Mouse (Mus musculus) Muller cell, postnatal 12 days (primary cell): ENCODE data around the gene Acadsb.
"Not testable (repeated sequence)": the region's sequence is repeated elsewhere in the genome, so short reads cannot be mapped to it uniquely, and the experiment has no call there.

Source experiments
- DNase-seq: peaks from one replicate; pipeline ENCODE4 v3.0.0-alpha.2; 2015; ENCODE audit errors: inconsistent ontology term

Gene Acadsb

DNA sequence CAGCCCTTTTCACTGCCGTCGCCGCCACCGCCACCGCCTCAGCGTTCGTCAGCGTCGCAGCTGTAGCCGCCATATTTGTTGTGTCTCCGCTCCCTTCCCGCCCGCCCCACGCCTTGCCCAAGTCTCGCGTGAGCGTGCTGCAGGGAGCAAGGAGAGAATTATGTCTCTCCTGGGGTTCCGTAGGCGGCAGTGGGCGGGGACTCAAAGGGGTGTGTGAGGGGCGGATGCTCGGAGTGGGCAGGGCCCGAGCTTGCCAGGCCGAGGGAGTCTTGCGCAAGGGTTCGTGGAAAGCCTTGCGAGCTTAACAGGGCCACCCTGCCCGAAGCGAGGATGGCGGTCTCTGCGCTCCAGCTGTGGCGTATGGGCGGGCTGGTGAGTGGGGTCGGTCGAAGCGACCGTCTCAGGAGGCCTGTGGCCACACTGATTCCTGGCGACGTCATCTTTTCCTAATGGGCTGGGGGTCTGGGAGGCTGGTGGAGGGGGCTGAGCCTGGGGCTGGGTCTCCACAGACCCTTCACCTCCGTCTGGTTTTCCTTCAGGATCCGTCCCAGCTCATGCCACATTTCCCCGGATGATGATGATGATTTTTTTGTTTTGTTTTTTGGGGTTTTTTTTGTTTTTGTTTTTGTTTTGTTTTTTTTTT, at the start of gene Acadsb, which contains the start of gene Ikzf5:
Gene Acadsb (plus strand): TSS at position 186 of the 643 bp plus-strand sequence.
Gene Ikzf5 (minus strand): TSS at position 106 of the 643 bp plus-strand sequence.
- DNase-seq = peak; percentile 99

DNA sequence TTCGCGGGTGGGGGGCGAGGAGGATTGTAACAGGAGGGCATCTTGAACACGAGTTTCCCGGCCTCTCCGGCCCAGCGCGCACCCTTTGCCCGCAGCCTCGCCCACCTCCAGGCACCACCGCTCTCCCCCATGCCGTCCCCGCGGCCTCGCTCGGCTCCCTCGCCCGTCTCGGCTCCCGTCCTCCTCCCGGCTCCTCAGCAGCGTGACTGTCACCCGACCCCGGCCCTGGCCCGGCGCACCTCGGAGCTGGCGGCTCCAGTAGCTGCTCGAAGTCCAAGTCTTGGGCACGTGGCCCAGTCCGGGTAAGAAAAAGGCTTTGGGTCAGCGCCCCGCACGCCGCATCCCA, 48.2 kb upstream of the Acadsb start:
- DNase-seq = no peak

DNA sequence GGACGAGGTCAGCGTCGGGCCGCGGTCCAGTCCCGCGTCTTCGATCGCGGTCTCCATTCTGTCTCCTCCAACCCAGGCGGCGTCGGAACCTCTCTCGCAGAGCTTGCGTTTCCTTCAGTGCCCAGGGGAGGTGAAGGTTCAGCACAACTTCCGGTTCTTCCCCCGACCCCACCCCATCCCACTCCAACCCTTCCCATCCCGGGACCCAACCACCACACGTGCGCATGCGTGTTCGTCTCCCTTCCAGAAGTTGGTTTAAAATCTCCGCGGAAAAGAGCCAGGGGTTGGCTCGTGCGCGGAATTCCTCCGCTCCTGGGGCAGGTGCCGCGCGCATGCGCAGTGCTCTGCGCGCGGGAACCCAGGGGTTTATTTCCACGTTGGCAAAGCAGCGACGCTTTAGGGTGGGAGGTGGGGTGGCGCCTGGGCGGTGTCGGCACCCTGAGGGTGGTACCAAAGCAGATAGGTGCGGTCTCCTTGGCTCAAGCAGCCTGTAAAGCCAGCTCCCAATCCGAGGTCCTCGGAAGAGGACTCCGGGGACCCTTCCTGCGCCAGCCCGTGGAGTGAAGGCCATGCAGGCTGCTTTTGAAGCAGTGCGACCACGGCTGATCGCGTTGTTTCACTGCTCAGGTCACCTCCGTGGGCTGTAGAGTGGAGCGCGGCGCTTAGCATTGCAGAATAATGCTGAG, 47.6 kb upstream of the Acadsb start, which contains the start of gene 2310057M21Rik:
Gene 2310057M21Rik (minus strand): TSS at position 145 of the 686 bp plus-strand sequence.
- peak; percentile 99 for DNase-seq

DNA sequence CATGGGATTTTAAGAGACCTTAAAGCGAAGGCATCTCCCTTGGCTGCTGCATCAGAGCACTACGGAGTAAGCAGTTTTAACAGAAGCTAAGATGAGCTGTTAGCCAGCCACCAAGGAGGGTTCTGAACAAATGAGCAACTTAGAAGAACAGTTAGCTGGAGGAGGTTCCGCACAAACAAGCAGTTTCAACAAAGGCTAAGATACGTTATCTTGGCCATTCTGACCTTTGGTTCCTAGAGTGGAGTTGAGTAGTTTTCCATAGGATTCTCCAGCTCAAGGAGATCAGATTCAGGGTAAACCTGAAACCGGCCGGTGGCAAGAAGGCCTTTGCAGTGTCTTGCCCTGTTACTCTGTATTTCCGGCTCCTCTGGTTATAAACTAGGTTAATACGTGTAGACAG, 46.3 kb upstream of the Acadsb start:
- DNase-seq = no peak

DNA sequence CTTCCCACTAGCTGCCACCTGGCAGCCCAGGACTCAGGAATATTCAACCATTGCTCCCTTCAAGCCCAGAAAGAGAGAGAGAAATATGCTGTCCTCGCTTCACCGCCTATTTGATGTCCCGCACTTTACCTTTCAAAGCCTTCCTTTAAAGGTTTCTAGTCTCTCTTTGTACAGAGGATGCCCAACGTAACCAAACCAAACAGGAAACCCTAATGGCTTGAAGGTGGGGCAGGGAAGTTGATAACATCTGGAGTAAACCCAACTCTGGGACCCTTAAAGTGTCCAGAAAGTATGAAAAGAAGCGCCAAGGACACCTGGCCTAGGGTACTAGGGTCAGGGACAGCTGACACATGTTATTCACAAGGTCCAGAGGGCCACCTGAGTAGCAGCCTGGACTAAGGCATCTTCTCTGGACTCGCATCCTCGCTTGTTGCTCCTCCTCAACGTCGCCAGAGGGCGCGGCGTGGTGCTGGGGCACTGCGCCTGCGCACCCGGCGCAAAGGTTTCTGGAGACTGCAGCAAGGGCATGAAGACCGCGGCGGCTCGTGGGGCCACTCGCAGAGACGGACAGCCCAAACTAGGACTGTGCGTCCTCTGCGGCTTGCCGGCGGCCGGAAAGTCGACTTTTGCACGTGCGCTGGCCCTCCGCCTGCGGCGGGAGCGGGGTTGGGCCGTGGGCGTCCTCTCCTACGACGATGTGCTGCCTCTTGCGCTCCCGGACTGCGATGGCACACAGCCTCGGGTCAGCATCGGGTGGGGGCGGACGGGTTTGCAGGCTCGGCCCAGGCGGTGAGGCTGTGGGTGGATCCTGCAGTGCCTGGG, 39.5 kb upstream of the Acadsb start, which contains the start of gene Pstk:
Gene Pstk (plus strand): TSS at position 494 of the 822 bp plus-strand sequence.
- DNase-seq = peak; percentile 95

DNA sequence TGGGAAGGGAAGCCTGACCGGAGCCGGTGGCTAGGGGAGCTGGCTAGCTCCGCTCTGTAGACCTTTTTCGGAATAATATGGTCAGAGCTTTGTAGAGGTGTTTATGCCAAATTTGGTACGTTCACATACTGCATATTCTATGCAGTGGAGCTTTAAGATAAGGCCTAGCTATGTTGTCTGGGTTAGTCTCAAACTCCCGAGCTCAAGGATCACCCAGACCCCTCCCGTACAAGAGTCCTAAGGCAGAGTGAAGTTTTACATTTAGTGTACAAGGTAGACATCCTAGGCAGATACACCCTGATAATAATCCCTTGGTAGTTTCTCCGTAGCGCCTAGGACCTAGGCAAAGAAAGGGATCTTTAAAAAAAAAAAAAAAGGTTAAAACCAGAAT, 38.9 kb upstream of the Acadsb start:
- no peak for DNase-seq

- DNase-seq = peak; percentile 6
These were observed 38.3 kb upstream of the Acadsb start for GRCm38 (mm10) chr7:131371880-131372651.

DNA sequence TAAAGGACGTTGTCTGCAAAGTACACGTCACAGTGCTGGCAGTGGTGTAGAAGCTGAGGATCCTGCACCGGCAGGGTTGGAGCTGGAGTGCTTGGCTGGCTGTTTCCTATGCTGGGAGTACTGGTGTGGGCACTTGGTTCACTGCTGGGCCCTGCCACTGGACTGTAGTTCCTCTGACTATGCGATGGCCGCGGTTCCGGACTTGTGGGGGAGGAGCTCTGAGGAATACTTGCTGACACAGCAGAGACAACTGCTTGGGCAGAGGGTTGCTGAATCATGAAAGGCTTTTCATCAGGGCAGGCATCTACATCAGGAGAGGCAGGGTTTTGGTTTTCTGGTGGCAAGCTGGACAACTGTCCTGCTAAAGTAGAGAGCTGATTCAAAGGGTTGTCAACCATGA, 18.6 kb upstream of the Acadsb start:
- DNase-seq = not testable (repeated sequence)

DNA sequence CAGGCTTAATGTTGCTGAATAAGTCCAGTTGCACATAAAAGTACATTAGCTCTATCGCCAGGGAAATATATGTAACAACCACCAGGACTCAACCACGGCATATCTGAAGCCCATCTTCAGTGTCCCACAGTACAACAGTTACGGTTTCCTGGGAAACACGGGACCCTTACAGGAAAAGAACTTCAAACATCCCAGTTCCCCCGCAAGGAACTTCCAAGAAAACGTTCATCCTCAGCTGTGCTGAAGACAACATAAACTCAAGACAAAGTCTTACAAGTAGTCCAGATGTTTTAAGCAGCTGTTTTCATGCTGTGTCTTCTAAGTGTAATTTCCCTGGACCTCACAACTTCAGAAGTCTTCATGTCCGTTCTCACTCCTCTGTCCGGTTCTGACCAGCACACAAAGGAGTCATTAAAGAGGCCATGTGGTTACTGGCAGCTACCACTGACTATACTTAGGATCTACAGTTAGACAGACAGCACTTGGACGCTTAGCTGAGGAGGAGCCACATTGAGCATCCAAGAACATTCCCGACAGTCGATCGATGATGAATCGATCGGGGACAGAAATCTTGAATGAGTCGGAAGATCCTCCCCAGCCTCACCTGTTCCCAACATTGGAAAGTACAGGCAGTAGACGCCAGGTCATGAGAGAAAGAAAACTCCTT, 947 bp upstream of the Acadsb start:
- peak; percentile 32 for DNase-seq

GRCm38 (mm10) chr7:131409988-131410385, 414 bp upstream of the Acadsb start:
- no peak for DNase-seq

DNA sequence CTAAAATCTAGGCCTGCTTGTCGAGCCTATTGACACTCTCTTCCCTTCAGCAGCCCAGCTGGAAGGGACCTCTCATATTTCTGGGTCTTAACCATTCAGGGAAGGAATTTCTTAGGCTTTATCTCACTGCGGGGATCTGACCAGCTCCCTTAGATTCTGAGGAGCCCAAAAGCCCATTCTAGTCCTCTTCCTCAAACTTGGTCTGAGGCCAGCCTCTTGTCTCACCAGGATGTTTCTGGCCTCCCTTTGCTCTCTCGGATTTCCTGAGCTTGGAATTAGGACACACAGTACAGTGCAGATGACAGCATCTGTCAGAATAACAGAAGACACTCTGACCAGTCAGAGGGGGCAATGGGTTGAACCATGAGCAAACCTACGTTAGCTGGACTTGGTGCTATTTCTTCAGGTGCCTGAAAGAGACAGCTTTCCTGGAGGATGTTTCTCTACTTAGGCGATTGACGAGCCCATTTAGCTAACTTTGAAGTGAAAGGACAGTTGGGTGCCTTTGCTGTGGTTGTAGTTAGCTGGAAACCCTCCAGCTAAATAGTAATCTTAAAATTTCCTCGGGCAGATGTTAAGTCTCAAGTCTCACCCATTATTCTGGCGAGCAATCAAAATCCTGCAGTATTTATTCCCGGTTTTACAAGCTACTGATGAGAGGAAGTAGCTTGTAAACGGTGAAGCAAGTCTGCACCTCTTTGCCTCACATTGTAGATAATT, 980 bp downstream of the Acadsb start:
- DNase-seq = peak; percentile 15

DNA sequence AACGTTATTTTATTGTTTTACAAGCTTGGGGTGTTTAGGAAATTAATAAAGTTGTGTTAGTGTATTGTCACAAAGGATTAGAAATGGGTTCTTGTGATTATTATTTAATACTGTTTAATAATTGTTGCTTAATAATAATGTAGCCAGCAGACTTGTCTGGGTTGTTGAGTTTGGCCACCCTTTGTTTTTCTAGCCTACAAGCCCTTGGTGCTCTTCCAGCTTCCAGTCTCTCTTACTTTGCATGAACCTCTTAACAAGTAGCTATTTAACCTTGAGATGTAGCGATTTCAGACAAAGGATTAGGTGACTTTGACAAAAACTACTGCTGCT, 1.5 kb downstream of the Acadsb start:
- no peak for DNase-seq

DNA sequence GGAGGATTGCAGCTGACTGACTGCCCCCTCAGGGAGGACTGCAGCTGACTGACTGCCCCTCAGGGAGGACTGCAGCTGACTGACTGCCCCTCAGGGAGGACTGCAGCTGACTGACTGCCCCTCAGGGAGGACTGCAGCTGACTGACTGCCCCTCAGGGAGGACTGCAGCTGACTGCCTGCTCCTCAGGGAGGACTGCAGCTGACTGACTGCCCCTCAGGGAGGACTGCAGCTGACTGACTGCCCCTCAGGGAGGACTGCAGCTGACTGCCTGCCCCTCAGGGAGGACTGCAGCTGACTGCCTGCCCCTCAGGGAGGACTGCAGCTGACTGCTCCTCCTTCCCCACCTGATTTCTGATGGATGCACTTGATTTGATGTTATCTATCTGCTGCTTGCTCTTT, 6.3 kb downstream of the Acadsb start:
- not testable (repeated sequence) for DNase-seq

GRCm38 (mm10) chr7:131417605-131418004, 7.2 kb downstream of the Acadsb start:
- no peak for DNase-seq

DNA sequence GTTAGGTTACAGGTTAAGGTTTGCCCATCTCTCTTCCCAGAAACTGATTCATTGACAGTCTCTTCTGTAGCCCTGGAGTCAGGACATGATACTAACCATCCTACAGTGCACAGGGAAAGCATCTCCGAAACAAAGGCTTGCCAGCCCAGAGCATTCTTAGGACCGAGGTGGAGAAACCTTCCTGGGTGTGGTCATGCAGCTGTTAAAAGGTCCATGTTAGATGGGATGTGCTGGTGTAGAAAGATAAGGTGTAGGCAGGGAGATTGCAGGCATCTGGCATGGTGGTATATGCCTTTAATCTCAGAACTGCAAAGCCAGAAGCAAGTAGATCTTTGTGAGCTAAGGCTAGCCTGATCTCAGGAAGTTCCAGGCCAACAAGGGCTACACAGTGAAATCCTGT, 14.5 kb downstream of the Acadsb start:
- no peak for DNase-seq

DNA sequence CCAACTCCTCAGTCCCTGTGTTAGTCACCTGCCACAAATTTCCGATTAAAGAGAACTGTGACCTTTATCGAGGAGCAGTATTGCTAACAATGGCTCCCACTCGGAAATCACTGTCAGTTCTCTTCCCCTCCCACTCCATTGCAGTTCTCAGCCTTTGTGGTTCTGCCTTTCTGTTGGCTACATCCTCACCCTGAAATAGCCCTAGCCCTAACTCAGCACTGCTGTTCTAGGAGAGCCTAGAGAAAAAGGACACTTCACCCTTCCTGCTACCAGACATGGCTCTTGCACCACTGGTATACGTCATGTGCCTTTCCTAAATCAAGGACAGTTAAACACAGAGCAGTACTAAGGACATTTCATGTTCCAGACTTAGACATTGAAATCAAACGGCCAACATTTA, 16.9 kb downstream of the Acadsb start:
- DNase-seq = no peak

DNA sequence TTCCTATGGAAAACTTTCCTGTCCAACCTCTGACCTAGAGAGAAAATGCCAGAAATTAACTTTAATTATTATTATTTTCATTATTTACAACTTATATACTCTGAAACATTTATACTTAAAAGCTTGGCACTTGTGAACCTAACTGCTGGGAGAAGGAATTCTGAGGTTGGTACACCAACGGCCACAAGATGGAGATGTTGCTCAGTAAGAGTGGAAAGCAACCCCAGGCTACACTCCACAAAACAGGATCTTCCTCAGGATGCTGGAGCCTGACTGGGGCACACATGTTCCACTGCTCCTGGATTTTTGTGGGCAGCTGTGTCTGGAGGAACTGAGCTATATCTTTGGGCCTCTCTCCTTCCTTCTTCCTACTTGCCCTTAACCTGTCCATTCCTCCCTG, 21.8 kb downstream of the Acadsb start:
- DNase-seq = peak; percentile 17

DNA sequence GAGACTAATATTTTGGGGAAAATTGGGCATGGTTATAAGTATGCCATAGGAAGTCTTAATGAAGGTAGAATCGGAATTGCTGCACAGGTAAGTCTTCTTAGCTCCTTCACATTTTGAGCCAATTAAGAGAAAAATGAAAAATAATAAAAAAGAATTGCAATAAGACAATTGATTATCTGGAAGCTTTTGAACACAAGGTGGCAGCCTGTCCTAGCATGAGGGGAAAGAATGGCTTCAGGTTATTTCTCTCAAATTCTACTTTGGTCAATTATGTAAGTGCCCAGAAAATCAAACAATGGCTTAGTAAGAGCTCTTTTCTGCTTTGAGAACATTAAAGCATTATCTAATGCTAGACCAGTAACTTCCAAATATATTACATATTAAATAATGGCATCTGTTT, 23.9 kb downstream of the Acadsb start:
- no peak for DNase-seq

DNA sequence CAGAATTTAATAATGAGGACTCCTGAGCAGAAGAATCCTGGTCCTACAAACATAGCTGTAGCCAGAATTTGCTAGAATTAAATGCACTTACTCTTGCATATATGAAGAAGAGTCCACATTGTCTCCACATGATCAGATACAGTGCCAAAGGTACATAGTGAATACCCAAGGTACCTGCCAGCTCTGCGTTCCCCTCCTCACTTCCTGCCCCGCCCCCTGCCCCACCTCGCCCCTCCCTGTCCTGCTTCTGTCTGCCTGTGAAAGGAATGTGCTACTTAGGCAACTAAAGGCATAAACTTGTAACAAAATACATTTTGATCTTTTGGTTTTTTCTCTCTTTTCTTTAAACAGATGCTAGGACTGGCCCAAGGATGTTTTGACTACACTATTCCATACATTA, 26.6 kb downstream of the Acadsb start:
- DNase-seq = no peak

- no peak for DNase-seq
These were observed 46.3 kb downstream of the Acadsb start for GRCm38 (mm10) chr7:131456714-131457113.
